Mouse (Mus musculus) lung, postnatal 4 days (tissue): Measurements from ENCODE around the gene Clp1.
A peak's percentile ranks its signal among the peaks of the same experiment; 100 is the strongest.

Experiments
- DNase-seq, 2 experiments: peaks; one replicate each; pipeline ENCODE4 v3.0.0; 2021

The Clp1 gene

DNA sequence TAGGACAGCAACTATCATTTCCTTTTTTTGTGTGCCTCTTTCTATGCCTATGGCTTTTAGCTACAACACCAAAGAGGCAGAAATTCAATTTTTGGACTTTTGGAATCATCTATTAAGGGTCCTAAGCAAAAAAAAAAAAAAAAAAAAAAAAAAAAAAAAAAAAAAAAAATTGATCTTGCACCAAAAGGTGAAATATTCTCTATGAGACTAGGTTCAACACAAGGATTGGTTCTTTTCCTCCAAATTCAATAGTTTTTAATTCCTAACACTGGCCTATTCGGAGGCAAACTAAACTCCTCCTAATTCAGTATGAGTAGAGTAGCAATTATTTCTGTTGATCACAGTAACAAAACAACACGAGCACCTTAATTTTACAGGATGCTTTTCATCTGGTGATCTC is 15.3 kb downstream of the Clp1 start:
- DNase-seq, result no peak

DNA sequence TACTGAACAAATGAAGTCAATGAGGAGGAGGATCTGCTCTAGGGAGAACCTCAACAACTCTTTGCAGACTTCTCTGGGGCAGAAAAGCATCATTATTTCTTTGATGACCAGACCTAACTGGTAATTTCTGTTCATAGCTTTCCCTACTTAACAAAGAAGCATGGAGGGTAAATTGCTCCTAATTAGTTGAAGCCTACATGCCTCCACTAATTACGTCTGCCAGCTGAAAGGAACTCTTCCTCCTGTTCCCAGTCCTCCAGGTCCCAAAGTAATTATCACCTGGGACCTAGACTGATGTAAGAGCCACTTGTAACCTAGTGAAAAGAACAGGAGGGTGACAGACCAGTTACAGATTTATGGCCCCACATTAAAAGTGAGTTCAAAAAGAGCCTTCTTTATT is 19.6 kb downstream of the Clp1 start:
- no peak for DNase-seq

DNA sequence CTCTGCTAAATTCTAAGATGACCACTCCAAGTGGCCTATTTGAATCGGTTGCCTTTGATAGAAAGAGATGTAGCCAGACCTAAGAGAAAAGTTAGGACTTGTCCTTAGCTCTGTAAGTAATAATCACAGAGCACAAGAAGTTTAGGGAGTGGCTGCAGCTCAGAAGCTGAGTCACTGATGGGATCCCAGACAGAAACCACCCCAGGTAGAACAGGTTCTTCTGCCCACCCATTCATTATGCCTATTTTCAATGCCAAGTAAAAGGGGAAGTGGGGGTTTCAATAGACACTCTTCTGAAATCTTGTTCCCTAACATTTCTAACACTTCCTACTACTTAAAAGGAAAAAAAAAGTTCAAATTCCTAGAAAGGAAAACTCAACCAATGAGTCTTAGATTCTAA is 21.9 kb downstream of the Clp1 start:
- no peak for DNase-seq

DNA sequence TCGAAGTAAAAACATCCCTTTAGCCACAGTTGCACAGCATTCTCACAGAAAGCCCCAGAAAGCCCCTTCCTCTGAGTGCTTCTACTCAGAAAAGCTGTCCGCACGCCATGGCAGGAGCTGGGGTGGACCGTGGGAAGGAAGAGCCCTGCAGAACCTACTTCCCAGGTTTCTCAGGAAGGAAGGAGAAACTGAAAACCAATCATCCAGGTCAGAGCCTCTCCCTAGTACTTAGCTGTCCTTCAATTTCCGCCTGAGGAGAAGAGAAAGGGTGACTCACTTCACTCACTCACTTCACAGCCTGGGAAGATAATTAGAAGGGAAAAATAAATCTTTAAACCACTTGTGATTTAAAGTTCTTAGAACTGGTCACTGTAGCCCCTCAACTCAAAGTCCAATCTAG is 22.8 kb downstream of the Clp1 start:
- DNase-seq, result no peak

DNA sequence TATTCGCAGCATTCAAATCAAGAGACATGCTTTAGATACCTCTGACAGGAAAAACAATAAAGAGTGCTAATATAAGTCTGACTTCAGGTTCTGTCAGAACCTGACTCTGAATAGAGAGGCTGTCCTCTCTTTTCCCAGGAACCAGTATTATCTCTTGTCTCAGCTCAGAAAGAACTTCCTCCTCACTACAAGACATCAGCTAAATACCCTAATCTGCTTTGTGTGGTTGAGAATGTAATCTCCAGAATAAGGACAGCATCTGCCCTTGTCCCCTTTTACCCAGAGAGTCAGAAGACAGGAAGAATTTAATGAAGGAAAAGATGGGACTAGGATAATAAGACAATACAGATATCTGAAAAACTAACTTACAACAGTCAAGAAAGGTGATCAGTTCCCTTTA is 23.7 kb downstream of the Clp1 start:
- no peak for DNase-seq

DNA sequence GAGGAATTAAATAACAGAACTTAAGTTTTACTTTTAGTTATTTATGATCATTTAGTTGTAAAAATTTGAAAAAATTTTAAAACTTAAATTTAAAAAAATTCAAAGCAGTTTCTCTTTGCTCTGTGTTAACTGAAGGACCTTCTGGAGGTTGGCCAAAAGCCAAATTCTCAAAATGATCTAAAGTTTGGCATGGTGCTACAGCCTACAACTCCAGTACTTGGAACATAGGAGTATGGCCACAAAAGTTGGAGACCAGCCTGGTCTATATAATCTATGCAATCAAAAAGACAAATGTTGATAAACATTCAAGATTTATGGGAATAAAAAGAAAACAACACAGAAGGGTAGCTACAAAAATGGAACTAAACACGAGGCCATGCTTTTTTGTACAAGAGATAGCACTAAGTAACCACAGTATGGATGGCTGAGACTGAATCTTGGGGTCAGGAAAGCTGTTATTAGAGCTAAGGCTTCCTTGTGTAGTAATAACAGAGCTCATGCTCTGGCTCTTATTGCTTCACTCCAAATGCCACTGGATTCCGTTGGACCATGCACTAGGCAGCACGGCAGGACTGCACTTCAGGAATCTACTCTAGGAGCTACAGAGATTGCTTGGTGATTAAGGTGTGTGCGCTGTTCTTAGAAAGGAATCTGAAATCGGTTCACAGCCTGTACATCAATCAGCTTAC is 32.0 kb downstream of the Clp1 start:
- DNase-seq, result no peak

DNA sequence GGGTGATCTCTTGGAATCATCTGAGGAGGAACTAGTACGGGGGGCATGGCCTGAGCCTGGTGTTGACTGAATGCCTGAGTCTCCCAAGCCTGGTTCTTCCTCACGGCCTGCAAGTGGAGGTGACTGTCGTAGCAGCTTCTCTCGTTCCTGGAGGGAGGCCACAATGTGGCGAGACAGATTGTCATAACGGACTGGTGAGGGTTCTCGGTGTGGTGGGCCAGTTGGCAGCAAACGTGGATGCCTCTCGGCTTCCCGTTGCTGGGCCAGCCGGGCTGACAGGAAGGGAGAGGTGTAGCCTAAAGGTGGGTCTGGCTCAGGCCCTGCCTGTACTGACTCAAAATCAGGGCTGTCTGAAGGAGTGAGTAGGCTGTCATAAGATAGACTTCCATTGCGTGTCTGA is 37.1 kb downstream of the Clp1 start:
- DNase-seq, result no peak

DNA sequence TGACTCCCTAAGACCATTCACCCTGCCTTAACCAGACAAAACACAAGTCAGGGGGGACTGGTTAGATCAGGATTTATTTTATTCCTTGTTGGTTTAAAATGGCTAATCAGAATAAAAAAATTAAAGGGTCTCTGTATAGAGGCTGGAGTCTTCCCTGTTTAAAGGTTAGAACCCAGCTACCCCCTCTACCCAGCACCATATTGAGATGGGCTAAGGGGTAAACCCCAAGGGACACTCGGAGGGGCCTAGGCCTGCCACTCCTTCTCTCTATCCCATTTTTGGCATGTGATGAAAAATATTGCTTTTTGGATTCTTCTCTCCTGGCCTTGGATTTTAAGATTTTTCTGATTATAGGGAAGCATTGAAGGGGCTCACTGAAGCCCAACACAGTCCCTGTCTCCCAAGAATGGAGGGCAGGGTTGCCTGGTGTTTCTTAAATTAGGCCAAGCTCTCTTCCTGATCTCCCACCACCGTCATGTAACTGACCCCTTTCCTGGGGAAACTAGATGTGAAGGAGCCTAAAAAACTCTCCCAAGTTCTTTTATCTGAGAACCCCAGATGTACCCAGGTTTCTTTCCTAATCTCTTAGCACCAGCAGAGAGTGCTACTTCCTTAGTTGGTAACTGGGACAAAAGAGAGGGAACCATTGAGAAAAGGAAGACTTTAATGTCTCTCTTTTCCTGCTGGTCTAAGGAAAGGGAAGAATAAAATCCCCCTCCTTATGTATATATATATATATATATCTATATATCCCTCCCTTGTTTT is 38.9 kb downstream of the Clp1 start:
- no peak for DNase-seq

DNA sequence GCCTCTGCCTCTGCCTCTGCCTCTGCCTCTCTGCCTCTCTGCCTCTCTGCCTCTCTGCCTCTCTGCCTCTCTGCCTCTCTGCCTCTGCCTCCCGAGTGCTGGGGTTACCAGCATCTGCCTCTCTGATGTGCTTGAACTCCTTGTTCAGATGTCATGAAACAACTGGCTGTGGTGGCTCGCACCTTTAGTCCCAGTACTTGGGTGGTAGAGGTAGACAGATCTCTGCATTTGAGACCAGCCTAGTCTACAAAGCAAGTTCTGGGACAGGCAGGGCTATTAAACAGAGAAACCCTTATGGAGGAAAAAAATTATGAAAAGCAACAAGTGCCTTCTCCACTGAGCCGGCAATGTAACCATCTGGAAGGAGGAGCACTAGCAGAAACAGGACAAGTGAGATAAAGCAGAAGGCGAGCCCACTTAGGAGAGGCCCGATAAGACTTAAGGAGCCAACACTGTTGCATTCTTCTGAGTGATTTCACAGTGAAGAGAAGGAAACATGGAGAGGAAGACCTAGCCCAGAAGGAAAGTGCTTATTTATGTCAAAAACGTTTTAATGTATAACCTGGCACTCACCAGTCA is 44.5 kb downstream of the Clp1 start:
- DNase-seq, result no peak

DNA sequence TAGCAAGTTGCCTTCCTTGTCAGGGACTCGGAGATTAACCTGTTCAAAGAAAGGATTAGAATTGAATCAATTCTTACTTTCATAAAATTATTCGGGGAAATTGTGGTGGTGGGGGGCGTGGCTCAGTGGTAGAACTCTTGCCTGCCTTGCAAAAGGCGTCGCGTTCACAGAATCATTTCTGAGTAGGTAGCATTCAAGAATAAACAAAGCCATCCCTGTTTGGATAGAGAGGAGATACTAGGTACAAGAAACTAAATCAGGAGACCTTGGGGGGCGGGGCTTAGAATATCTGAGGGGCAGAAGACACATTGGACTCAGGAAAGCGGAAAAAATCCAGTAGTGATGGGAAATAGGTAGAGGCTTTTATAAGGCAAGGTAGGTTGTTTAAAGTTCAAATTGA is 48.1 kb downstream of the Clp1 start, which contains the start of gene Tmx2:
TSS of gene Tmx2 (minus strand) at position 125 of the 400 bp plus-strand sequence.
- no peak for DNase-seq

DNA sequence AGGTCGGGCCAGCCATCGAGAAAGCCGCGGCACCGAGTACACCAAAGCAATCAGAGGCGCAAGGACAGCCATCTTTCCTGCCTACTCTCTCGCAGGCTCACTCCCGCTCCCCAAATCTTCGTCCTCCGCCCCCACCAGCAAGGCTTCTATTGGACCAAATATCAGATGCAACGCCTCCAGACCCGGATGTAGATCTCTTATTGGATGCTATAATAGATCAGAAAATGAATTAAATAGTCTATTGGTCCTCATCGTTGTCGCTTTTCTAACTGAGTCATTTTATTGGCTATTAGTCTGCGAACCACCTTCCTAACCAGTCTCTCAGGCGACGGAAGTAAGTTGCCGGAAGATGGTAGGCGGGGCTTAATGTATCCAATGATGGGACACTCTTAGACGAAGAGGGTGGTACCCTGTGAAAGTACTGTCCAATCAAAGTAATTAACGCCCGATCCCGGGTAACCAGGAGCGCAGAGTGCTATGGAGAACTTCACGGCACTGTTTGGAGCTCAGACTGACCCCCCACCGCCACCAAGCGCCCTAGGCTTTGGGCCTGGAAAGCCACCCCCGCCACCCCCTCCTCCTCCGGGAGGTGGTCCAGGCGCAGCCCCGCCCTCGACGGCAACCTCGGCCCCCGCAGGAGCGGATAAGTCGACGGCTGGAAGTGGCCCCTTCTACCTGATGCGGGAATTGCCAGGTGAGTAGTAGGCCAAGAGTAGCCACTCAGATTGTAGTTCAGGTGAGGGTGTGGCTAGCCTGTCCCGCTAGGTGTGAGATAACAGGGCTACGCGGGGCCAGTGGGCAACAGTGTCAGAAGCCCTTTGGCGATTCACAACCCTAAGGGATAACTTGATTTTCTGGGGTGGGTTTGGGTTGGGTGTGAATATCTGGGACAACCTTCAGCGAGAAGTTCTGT is 48.9 kb downstream of the Clp1 start, which contains the start of the genes Gm28635 and Med19:
TSS of gene Gm28635 (minus strand) at position 74 of the 913 bp plus-strand sequence.
TSS of gene Med19 (plus strand) at position 435 of the 913 bp plus-strand sequence.
- peak; percentile 92 to 93 for DNase-seq

DNA sequence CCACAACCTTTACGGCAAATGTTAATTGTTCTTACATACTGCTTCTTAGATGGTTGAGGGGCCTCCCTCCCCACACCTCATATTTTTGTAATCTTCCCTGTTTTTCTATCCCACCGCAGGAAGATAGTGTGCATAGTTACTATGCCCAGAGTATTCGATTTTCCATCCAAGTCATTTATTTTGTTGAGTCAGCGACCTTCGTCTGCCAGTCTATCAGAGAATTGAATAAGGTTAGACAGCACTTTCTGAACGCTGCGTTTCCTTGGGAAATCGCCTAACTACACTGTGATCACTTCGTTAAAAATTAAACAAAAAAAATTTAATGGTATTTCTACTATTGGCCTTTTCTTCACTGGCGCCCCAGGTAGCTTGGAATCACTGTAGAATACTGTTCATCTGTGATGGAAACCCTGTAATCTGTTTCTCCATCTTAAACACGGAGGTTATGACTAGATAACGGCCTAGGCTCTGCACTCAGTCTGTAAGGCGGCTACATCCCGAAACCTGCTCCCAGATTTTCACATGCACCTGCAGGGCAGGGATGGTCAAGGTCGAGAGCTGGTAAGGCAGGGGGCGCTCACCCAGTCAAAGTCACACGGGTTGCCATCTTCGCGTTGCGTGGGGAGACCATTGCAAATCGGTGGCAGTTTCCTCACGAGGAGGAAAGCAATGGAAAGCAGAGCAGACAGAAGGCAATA is 49.7 kb downstream of the Clp1 start:
- no peak for DNase-seq
